ENCODE assay signal across 26 mouse cellular contexts in the genomic region with DNA sequence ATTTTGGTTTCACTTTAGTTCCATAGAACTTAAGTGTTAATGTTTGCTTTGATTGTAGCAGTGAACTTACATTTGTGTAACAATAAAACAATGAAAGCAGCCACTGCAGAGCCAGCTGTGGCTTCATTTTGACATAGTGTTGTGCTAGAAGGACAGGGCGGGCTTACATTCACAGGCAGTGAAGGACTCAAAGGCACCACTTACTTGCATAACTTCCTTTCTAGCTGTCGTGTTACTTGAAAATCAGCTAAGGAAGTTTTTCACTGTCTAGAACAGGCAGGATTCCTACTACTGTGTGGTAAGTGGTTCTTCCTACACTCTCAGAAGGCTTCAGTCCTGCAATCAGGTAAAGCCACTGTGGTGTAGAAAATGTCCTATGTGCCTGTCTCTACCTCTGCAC.
"Had no signal": no experiment of that assay in that cellular context is flagged by ENCODE, and none has a peak within 500 bp of the region (broad histone marks: within the 10 kb centered on the region; RNA-seq: fewer than 3 reads in every experiment).

No protein-coding gene starts in this region.

- H3K27ac ChIP-seq: heart, embryonic 10.5 days; heart, embryonic 13.5 days; heart, embryonic 15.5 days; hindbrain, embryonic 13.5 days; hindbrain, embryonic 15.5 days; hindbrain, postnatal 0 days; kidney, embryonic 15.5 days; kidney, postnatal 0 days; layer of hippocampus, adult 2 months; left cerebral cortex, adult 2 months; limb, embryonic 10.5 days; limb, embryonic 12.5 days; liver, embryonic 13.5 days had no signal

- H3K9me3 ChIP-seq: heart, embryonic 10.5 days; heart, embryonic 13.5 days; heart, embryonic 15.5 days; hindbrain, embryonic 13.5 days; hindbrain, embryonic 15.5 days; kidney, embryonic 15.5 days; limb, embryonic 10.5 days; limb, embryonic 12.5 days; liver, embryonic 13.5 days had no signal

- H3K27me3 ChIP-seq: heart, embryonic 13.5 days; heart, embryonic 15.5 days; hindbrain, embryonic 13.5 days; hindbrain, embryonic 15.5 days; kidney, embryonic 15.5 days; limb, embryonic 12.5 days; liver, embryonic 13.5 days had no signal

- H3K4me1 ChIP-seq: heart, embryonic 10.5 days; heart, embryonic 13.5 days; heart, embryonic 15.5 days; hindbrain, embryonic 13.5 days; hindbrain, embryonic 15.5 days; kidney, embryonic 15.5 days; limb, embryonic 10.5 days; limb, embryonic 12.5 days; liver, embryonic 13.5 days had no signal

- DNase-seq: gastrocnemius, postnatal 14 days; gastrocnemius, postnatal 36 days; heart, adult 18-20 months; heart, postnatal 14 days; heart, postnatal 36 days; kidney, adult 11 months; kidney, adult 2 months; kidney, adult 9 months; kidney, postnatal 14 days; kidney, postnatal 4 days; liver; liver, embryonic 13.5 days had no signal

- H3K4me2 ChIP-seq: heart, embryonic 13.5 days; heart, embryonic 15.5 days; hindbrain, embryonic 13.5 days; hindbrain, embryonic 15.5 days; kidney, embryonic 15.5 days; limb, embryonic 12.5 days; liver, embryonic 11.5 days; liver, embryonic 13.5 days had no signal

- H3K4me3 ChIP-seq: heart, embryonic 10.5 days; heart, embryonic 13.5 days; heart, embryonic 15.5 days; hindbrain, embryonic 13.5 days; hindbrain, embryonic 15.5 days; kidney, embryonic 15.5 days; layer of hippocampus, adult 2 months; left cerebral cortex, adult 2 months; limb, embryonic 10.5 days; limb, embryonic 12.5 days; liver, embryonic 13.5 days had no signal

- H3K9ac ChIP-seq: heart, embryonic 13.5 days; heart, embryonic 15.5 days; hindbrain, embryonic 13.5 days; hindbrain, embryonic 15.5 days; kidney, embryonic 15.5 days; limb, embryonic 12.5 days; liver, embryonic 13.5 days had no signal

- ATAC-seq: hindbrain, postnatal 0 days; intestine, embryonic 16.5 days had no signal
